In genomic region chr10:93641821-93642746, GRCm38 (mm10) we compare ENCODE assay signal across 7 mouse cellular contexts. TPM values are rescaled to one million over a fixed set of nuclear protein-coding genes. Genes with fewer than 3 reads are reported as not detected.
DNase-seq lines count a peak whose midpoint lies in the region; ATAC-seq and TF ChIP-seq lines count a peak whose summit lies in the region.

No protein-coding gene starts in this region.

- peak; percentile 21 for ATAC-seq in granulocyte monocyte progenitor cell, adult 5-6 weeks (replicated peaks; ENCODE audit: poor library complexity, severe bottlenecking)

- H3K27ac ChIP-seq in kidney, adult 2 months (ENCODE audit: insufficient read depth, low read depth, low read length), result peak overlapping the region; percentile 78

- no peak for TF ChIP-seq CTCF in kidney, adult 2 months (conservative IDR thresholded peaks at IDR 0.05; ENCODE audit: insufficient read depth, insufficient read length, low read depth, low read length)

- 12% methylated on average over 32 of the region's 32 CpGs for WGBS in kidney, adult 2 months

- H3K27me3 ChIP-seq in kidney, adult 2 months (replicated peaks; ENCODE audit: control insufficient read depth, insufficient read depth, low read length), result no peaks in the 10 kb centered on the region

- peak overlapping the region; percentile 83 for H3K4me3 ChIP-seq in kidney, adult 2 months (ENCODE audit: insufficient read depth, low read depth, low read length)

- peak; percentile 5 to 6 for DNase-seq in B cell, adult 2 months
- DNase-seq in CD4-positive helper T cell, adult 2 months (ENCODE audit: low read depth, low spot score), result peak; percentile 17
- peak; percentile 83 to 91 for DNase-seq in cerebellum, postnatal 14 days
- DNase-seq in kidney, adult 2 months, result peak; percentile 93
- DNase-seq in lung, postnatal 10 days, result peak; percentile 27
- peak; percentile 13 for DNase-seq in right cerebral cortex, postnatal 4 days

- no peak for TF ChIP-seq POLR2A in kidney, adult 2 months (IDR thresholded peaks at IDR 0.05; ENCODE audit: low read depth, low read length)

- peaks cover 3% of the 10 kb centered on the region; the same call in 1 of the 2 replicates for H3K4me1 ChIP-seq in kidney, adult 2 months (ENCODE audit: control insufficient read depth, insufficient read depth, low read length)

- no peaks in the 10 kb centered on the region; the same call in 1 of the 2 replicates for H3K36me3 ChIP-seq in kidney, adult 2 months (ENCODE audit: control insufficient read depth, insufficient read depth, low read length)

RNA-seq across cellular contexts. Expression of gene Ntn4, which starts 1.6 kb away (rescaled TPM):
- not detected in 2 replicates for total RNA-seq in granulocyte monocyte progenitor cell, adult 5-6 weeks (2014; fragmentation: Nextera tagmentation)
- total RNA-seq in granulocyte monocyte progenitor cell, adult 5-6 weeks (2017), result not detected in 2 replicates
- polyA plus RNA-seq in kidney, adult 2 months (2012; rRNA removed), result 35.1 and 36.1 TPM in 2 replicates

RNA-seq across cellular contexts. Expression of gene Snrpf, which starts 52.6 kb away (rescaled TPM):
- total RNA-seq in granulocyte monocyte progenitor cell, adult 5-6 weeks (2014; fragmentation: Nextera tagmentation), result 231 and 253 TPM in 2 replicates
- total RNA-seq in granulocyte monocyte progenitor cell, adult 5-6 weeks (2017), result 215 and 233 TPM in 2 replicates
- 30.8 and 32.7 TPM in 2 replicates for polyA plus RNA-seq in kidney, adult 2 months (2012; rRNA removed)

Comparison
In these comparisons a context has a peak if more than half of its experiments do, and no peak if none do; other contexts are left out.
1. Peak in every context shown above with its lines: DNase-seq, ATAC-seq, H3K4me3 ChIP-seq and H3K27ac ChIP-seq.
2. DNase-seq: peak in every context shown above with its lines; median percentile 93 in kidney, adult 2 months; 87 in cerebellum, postnatal 14 days; 27 in lung, postnatal 10 days; 17 in CD4-positive helper T cell, adult 2 months; 13 in right cerebral cortex, postnatal 4 days; 6 in B cell, adult 2 months.